Mouse (Mus musculus) embryonic facial prominence, embryonic 14.5 days (tissue): ENCODE results near the gene Inpp4a. TPM values are rescaled to one million over a fixed set of nuclear protein-coding genes. Genes with fewer than 3 reads are reported as not detected.

Experiments used
- ATAC-seq: fragments of 200-750 bp; cut with Nextera tagmentation; 2 replicates; pipeline ENCODE4 v1.8.0; 2017; ENCODE audit warnings: low read depth, moderate number of reproducible peaks, moderate TSS enrichment
- DNase-seq: peaks from one replicate; pipeline ENCODE4 v3.0.0-alpha.2; 2015; ENCODE audit warnings: low spot score
- H3K27ac ChIP-seq: fragments of 300-500 bp; sonication (generic); replicated peaks from 2 replicates; pipeline ENCODE4 v1.5.1; 2014; ENCODE audit warnings: low read depth, mild to moderate bottlenecking, low read length, moderate library complexity
- H3K27me3 ChIP-seq: fragments of 300-500 bp; sonication (generic); replicated peaks from 2 replicates; pipeline ENCODE4 v1.6.1; 2014; ENCODE audit warnings: low read length; ENCODE audit not compliant: control insufficient read depth, insufficient read depth
- H3K36me3 ChIP-seq: fragments of 300-500 bp; sonication (generic); 2 replicates; pipeline ENCODE4 v1.6.1; 2014; ENCODE audit warnings: low read length, mixed read lengths; ENCODE audit not compliant: control insufficient read depth, insufficient read depth
- H3K4me1 ChIP-seq: fragments of 300-500 bp; sonication (generic); 2 replicates; pipeline ENCODE4 v1.6.1; 2014; ENCODE audit warnings: antibody characterized with exemption, low read length; ENCODE audit not compliant: control insufficient read depth, insufficient read depth
- H3K4me2 ChIP-seq: fragments of 300-500 bp; sonication (generic); 2 replicates; pipeline ENCODE4 v1.6.1; 2014; ENCODE audit warnings: low read depth, mild to moderate bottlenecking, low read length, moderate library complexity, mixed read lengths
- H3K4me3 ChIP-seq: fragments of 300-500 bp; sonication (generic); 2 replicates; pipeline ENCODE4 v1.5.1; 2014; ENCODE audit warnings: low read depth, mild to moderate bottlenecking, low read length
- H3K9ac ChIP-seq: fragments of 300-500 bp; sonication (generic); 2 replicates; pipeline ENCODE4 v1.6.1; 2014; ENCODE audit warnings: low read depth, mild to moderate bottlenecking, low read length, moderate library complexity, mixed read lengths
- H3K9me3 ChIP-seq: fragments of 300-500 bp; sonication (generic); 2 replicates; pipeline ENCODE4 v1.6.1; 2016; ENCODE audit warnings: low read length; ENCODE audit not compliant: control insufficient read depth
- WGBS: fragments of 180-500 bp; shearing (Covaris S2); extraction: QIAGEN DNeasy Blood & Tissue Kit; methylation state at CpG from one replicate; pipeline ENCODE4 v1.1.7; 2014; 5-methylcytosine and 5-hydroxymethylcytosine counted together
- polyA plus RNA-seq: library from polyadenylated mRNA; unstranded; fragments of >200 nt; fragmentation: Nextera tagmentation; extraction: Ambion mirVana; gene quantifications from 2 replicates; pipeline ENCODE4 v1.2.1, GENCODE M21; 2014

Gene Inpp4a
- polyA plus RNA-seq, 1 experiment from 2014 or later: 17.7 TPM

GRCm38 (mm10) chr1:37399734-37400133 is 100.1 kb downstream of the Inpp4a start:
- H3K4me2 ChIP-seq: no peak overlapping the region
- WGBS: 79% methylated on average over 8 of the region's 8 CpGs

GRCm38 (mm10) chr1:37401687-37402086 is 102.0 kb downstream of the Inpp4a start:
- H3K27ac ChIP-seq: no peak overlapping the region
- H3K9me3 ChIP-seq: no peaks in the 10 kb centered on the region
- H3K27me3 ChIP-seq: no peaks in the 10 kb centered on the region
- WGBS: 55% methylated on average over 4 of the region's 4 CpGs
- H3K4me3 ChIP-seq: no peak overlapping the region
- H3K4me1 ChIP-seq: no peaks in the 10 kb centered on the region
- no peak overlapping the region for H3K4me2 ChIP-seq
- DNase-seq: peak; percentile 54
- no peak overlapping the region for H3K9ac ChIP-seq
- peaks cover 22% of the 10 kb centered on the region; the same call in 1 of the 2 replicates for H3K36me3 ChIP-seq
- no peak for ATAC-seq

More at GRCm38 (mm10) chr1:37399734-37400133, 100.1 kb downstream of the Inpp4a start:
- H3K4me3 ChIP-seq: no peak overlapping the region
- H3K36me3 ChIP-seq: peaks cover 26% of the 10 kb centered on the region; the same call in 1 of the 2 replicates
- H3K27ac ChIP-seq: no peak overlapping the region
- H3K9ac ChIP-seq: no peak overlapping the region
- H3K4me1 ChIP-seq: no peaks in the 10 kb centered on the region
- ATAC-seq (no peak), DNase-seq (no peak)
- no peaks in the 10 kb centered on the region for H3K9me3 ChIP-seq
- no peaks in the 10 kb centered on the region for H3K27me3 ChIP-seq

- 0 out of 2 replicates have a peak, but pooled peaks cover 8% of the 10 kb centered on the region for H3K36me3 ChIP-seq
- H3K9me3 ChIP-seq: no peaks in the 10 kb centered on the region
- WGBS: 85% methylated on average over 2 of the region's 2 CpGs
- DNase-seq (no peak), ATAC-seq (no peak)
- no peak overlapping the region for H3K27ac ChIP-seq
- H3K27me3 ChIP-seq: no peaks in the 10 kb centered on the region
- no peak overlapping the region for H3K4me2 ChIP-seq
- no peaks in the 10 kb centered on the region for H3K4me1 ChIP-seq
- H3K9ac ChIP-seq: no peak overlapping the region
- H3K4me3 ChIP-seq: no peak overlapping the region
Observed at GRCm38 (mm10) chr1:37405137-37405536, 105.5 kb downstream of the Inpp4a start.

- no peak overlapping the region for H3K4me3 ChIP-seq
- no peak for DNase-seq
- WGBS: 73% methylated on average over 8 of the region's 8 CpGs
- no peak for ATAC-seq
- H3K27me3 ChIP-seq: no peaks in the 10 kb centered on the region
- H3K4me2 ChIP-seq: no peak overlapping the region
- H3K9ac ChIP-seq: no peak overlapping the region
- no peaks in the 10 kb centered on the region for H3K9me3 ChIP-seq
- no peaks in the 10 kb centered on the region for H3K4me1 ChIP-seq
- no peak overlapping the region for H3K27ac ChIP-seq
- H3K36me3 ChIP-seq: 0 out of 2 replicates have a peak, but pooled peaks cover 4% of the 10 kb centered on the region
Observed at GRCm38 (mm10) chr1:37407228-37407627, 107.6 kb downstream of the Inpp4a start.

GRCm38 (mm10) chr1:37408059-37408458 is 108.4 kb downstream of the Inpp4a start:
- 81% methylated on average over 8 of the region's 8 CpGs for WGBS
- Histone ChIP-seq H3K27me3 (no peaks in the 10 kb centered on the region), H3K4me1 (no peaks in the 10 kb centered on the region), H3K4me2 (no peak overlapping the region), H3K36me3 (0 out of 2 replicates have a peak, but pooled peaks cover 3% of the 10 kb centered on the region), H3K9me3 (no peaks in the 10 kb centered on the region), H3K27ac (no peak overlapping the region), H3K4me3 (no peak overlapping the region), H3K9ac (no peak overlapping the region)
- DNase-seq (no peak), ATAC-seq (no peak)

- H3K27me3 ChIP-seq: no peaks in the 10 kb centered on the region
- no peak overlapping the region for H3K4me2 ChIP-seq
- ATAC-seq (no peak), DNase-seq (no peak)
- no peak overlapping the region for H3K4me3 ChIP-seq
- no peak overlapping the region for H3K27ac ChIP-seq
- no peaks in the 10 kb centered on the region for H3K4me1 ChIP-seq
- 75% methylated on average over 3 of the region's 3 CpGs for WGBS
- no peaks in the 10 kb centered on the region for H3K9me3 ChIP-seq
- 0 out of 2 replicates have a peak, but pooled peaks cover 3% of the 10 kb centered on the region for H3K36me3 ChIP-seq
- H3K9ac ChIP-seq: no peak overlapping the region
Observed at GRCm38 (mm10) chr1:37408678-37409077, 109.0 kb downstream of the Inpp4a start.

- no peak overlapping the region for H3K4me2 ChIP-seq
- ATAC-seq: no peak
- no peak overlapping the region for H3K4me3 ChIP-seq
- 0 out of 2 replicates have a peak, but pooled peaks cover 3% of the 10 kb centered on the region for H3K36me3 ChIP-seq
- H3K9ac ChIP-seq: no peak overlapping the region
- no peaks in the 10 kb centered on the region for H3K9me3 ChIP-seq
- H3K27ac ChIP-seq: no peak overlapping the region
- no peaks in the 10 kb centered on the region for H3K27me3 ChIP-seq
- no peak for DNase-seq
- H3K4me1 ChIP-seq: no peaks in the 10 kb centered on the region
Observed at GRCm38 (mm10) chr1:37409647-37410046, 110.0 kb downstream of the Inpp4a start.

GRCm38 (mm10) chr1:37415394-37415793 is 115.7 kb downstream of the Inpp4a start:
- H3K9me3 ChIP-seq: 0 out of 2 replicates have a peak, but pooled peaks cover 3% of the 10 kb centered on the region
- H3K4me1 ChIP-seq: no peaks in the 10 kb centered on the region
- whole genome bisulfite sequencing: 75% methylated on average over 1 of the region's 1 CpGs
- no peak overlapping the region for H3K4me3 ChIP-seq
- no peak for ATAC-seq
- H3K27ac ChIP-seq: no peak overlapping the region
- DNase-seq: no peak
- no peak overlapping the region for H3K4me2 ChIP-seq
- H3K27me3 ChIP-seq: no peaks in the 10 kb centered on the region
- no peak overlapping the region for H3K9ac ChIP-seq
- peaks cover 37% of the 10 kb centered on the region for H3K36me3 ChIP-seq

- ATAC-seq (0 out of 2 replicates have a peak, but pooled peaks have one; percentile 41), DNase-seq (no peak)
- H3K4me3 ChIP-seq: no peak overlapping the region
- H3K9ac ChIP-seq: no peak overlapping the region
- no peaks in the 10 kb centered on the region for H3K4me1 ChIP-seq
- no peaks in the 10 kb centered on the region for H3K27me3 ChIP-seq
- no peak overlapping the region for H3K27ac ChIP-seq
- H3K36me3 ChIP-seq: peaks cover 58% of the 10 kb centered on the region
- peaks cover 11% of the 10 kb centered on the region for H3K9me3 ChIP-seq
- H3K4me2 ChIP-seq: no peak overlapping the region
- 88% methylated on average over 1 of the region's 1 CpGs for WGBS
Observed at GRCm38 (mm10) chr1:37419420-37419819, 119.8 kb downstream of the Inpp4a start.
